Mouse (Mus musculus): ENCODE measurements around the gene Aif1l. TPM values are rescaled to one million over a fixed set of nuclear protein-coding genes. Genes with fewer than 3 reads are reported as not detected.

The Aif1l gene
- polyA plus RNA-seq, 1 experiment from 2014 or later, result 79.6 TPM

DNA sequence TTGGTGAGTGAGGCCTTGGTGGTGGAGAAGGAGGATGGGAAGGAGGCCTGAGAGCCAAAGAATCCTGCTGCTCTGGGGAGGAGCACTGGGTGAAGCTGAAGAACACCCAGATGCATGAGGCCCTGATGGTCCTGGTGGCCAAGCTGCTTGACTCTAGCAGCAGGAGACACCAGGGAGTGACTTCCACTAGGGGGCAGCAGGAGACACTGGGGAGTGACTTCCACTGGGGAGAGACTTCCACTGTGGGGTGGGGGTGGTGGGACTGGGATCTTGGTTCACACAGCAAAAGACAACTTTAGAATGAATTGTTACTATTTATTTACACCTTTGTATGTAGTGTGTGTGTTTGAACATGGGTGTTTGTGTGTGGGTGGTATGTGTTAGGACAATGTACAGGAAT, 15.2 kb downstream of the Aif1l start:
- Histone ChIP-seq H3K4me2 (ENCODE audit: low read depth, low read length, severe bottlenecking) (no peak overlapping the region), H3K4me3 (ENCODE audit: low read depth, low read length) (no peak overlapping the region), H3K27me3 (ENCODE audit: control insufficient read depth, insufficient read depth, low read length) (no peaks in the 10 kb centered on the region), H3K36me3 (ENCODE audit: control insufficient read depth, insufficient read depth, low read length) (no peaks in the 10 kb centered on the region; the same call in 1 of the 2 replicates), H3K4me1 (replicated peaks; ENCODE audit: control insufficient read depth, insufficient read depth, low read length) (peaks cover 1% of the 10 kb centered on the region; the same call in 1 of the 2 replicates), H3K9me3 (ENCODE audit: control insufficient read depth, low read length) (no peaks in the 10 kb centered on the region), H3K27ac (ENCODE audit: low read depth, low read length) (no peak overlapping the region), H3K9ac (ENCODE audit: low read length) (no peak overlapping the region)
- ATAC-seq (replicated peaks; ENCODE audit: low FRiP score) (no peak), DNase-seq (ENCODE audit: low spot score) (peak; percentile 71)

GRCm38 (mm10) chr2:31966801-31967200, 16.9 kb downstream of the Aif1l start:
- Histone ChIP-seq H3K27ac (ENCODE audit: low read depth, low read length) (no peak overlapping the region), H3K9me3 (ENCODE audit: control insufficient read depth, low read length) (no peaks in the 10 kb centered on the region), H3K4me2 (ENCODE audit: low read depth, low read length, severe bottlenecking) (no peak overlapping the region), H3K9ac (ENCODE audit: low read length) (no peak overlapping the region), H3K27me3 (ENCODE audit: control insufficient read depth, insufficient read depth, low read length) (no peaks in the 10 kb centered on the region), H3K36me3 (ENCODE audit: control insufficient read depth, insufficient read depth, low read length) (no peaks in the 10 kb centered on the region; the same call in 1 of the 2 replicates), H3K4me1 (replicated peaks; ENCODE audit: control insufficient read depth, insufficient read depth, low read length) (peaks cover 1% of the 10 kb centered on the region; the same call in 1 of the 2 replicates), H3K4me3 (ENCODE audit: low read depth, low read length) (no peak overlapping the region)
- WGBS, result 83% methylated on average over 8 of the region's 8 CpGs
- ATAC-seq (replicated peaks; ENCODE audit: low FRiP score) (no peak), DNase-seq (ENCODE audit: low spot score) (no peak)

- no peak overlapping the region for H3K27ac ChIP-seq (ENCODE audit: low read depth, low read length)
- H3K4me3 ChIP-seq (ENCODE audit: low read depth, low read length), result no peak overlapping the region
- no peak for DNase-seq (ENCODE audit: low spot score)
- H3K36me3 ChIP-seq (ENCODE audit: control insufficient read depth, insufficient read depth, low read length), result peaks cover 5% of the 10 kb centered on the region; the same call in 1 of the 2 replicates
- no peak overlapping the region for H3K4me2 ChIP-seq (ENCODE audit: low read depth, low read length, severe bottlenecking)
- WGBS, result 86% methylated on average over 4 of the region's 4 CpGs
- H3K9ac ChIP-seq (ENCODE audit: low read length), result no peak overlapping the region
- H3K27me3 ChIP-seq (ENCODE audit: control insufficient read depth, insufficient read depth, low read length), result no peaks in the 10 kb centered on the region
- H3K4me1 ChIP-seq (replicated peaks; ENCODE audit: control insufficient read depth, insufficient read depth, low read length), result peaks cover 7% of the 10 kb centered on the region; the same call in 1 of the 2 replicates
- ATAC-seq (replicated peaks; ENCODE audit: low FRiP score), result no peak
- H3K9me3 ChIP-seq (ENCODE audit: control insufficient read depth, low read length), result no peaks in the 10 kb centered on the region
Observed at GRCm38 (mm10) chr2:31972589-31972988, 22.6 kb downstream of the Aif1l start.

- DNase-seq (ENCODE audit: low spot score) (peak; percentile 100), ATAC-seq (replicated peaks; ENCODE audit: low FRiP score) (peak; percentile 99)
- Histone ChIP-seq H3K4me1 (replicated peaks; ENCODE audit: control insufficient read depth, insufficient read depth, low read length) (peaks cover 7% of the 10 kb centered on the region; the same call in 1 of the 2 replicates), H3K9ac (ENCODE audit: low read length) (peak within 1 kb of the TSS; percentile 92), H3K36me3 (ENCODE audit: control insufficient read depth, insufficient read depth, low read length) (peaks cover 7% of the 10 kb centered on the region; the same call in 1 of the 2 replicates), H3K27ac (ENCODE audit: low read depth, low read length) (peak within 1 kb of the TSS; percentile 74), H3K9me3 (ENCODE audit: control insufficient read depth, low read length) (no peaks in the 10 kb centered on the region), H3K4me2 (ENCODE audit: low read depth, low read length, severe bottlenecking) (peak within 1 kb of the TSS; percentile 88), H3K4me3 (ENCODE audit: low read depth, low read length) (peak within 1 kb of the TSS; percentile 83), H3K27me3 (ENCODE audit: control insufficient read depth, insufficient read depth, low read length) (no peaks in the 10 kb centered on the region)
- WGBS, result under 1% methylated on average over 60 of the region's 60 CpGs
Observed at GRCm38 (mm10) chr2:31974141-31974808, 24.3 kb downstream of the Aif1l start, which contains the start of gene Nup214. Gene Nup214 (plus strand): TSS chr2:31974436.

DNA sequence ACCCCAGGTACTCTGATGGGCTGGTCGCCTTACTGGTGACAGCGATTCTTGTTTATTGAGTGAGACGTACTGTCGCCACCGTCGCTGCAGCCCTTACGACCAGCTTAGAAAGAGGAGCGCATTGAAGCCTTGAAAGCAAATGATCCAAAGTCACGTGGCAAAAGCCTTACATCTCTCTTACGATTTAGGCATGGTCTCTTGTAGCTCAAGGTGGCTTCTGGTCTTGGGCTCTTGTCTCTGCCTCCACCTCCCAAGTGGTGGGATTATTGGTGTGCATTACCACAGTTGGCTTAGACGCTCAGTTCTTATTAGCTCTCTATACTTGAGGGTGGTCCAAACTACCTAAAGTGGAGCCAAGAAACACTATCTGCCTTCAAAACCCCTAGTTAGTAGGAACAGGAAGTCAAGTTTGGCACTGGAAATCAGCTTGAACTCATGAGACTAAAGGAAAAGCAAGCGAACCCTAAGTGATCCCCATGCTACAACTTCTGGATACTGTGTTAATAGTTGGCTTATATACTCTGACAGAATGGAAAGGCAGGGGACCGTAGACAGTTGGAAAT, 25.0 kb downstream of the Aif1l start:
- Histone ChIP-seq H3K9me3 (ENCODE audit: control insufficient read depth, low read length) (no peaks in the 10 kb centered on the region), H3K4me2 (ENCODE audit: low read depth, low read length, severe bottlenecking) (peak overlapping the region; percentile 88), H3K27ac (ENCODE audit: low read depth, low read length) (no peak overlapping the region), H3K27me3 (ENCODE audit: control insufficient read depth, insufficient read depth, low read length) (no peaks in the 10 kb centered on the region), H3K4me3 (ENCODE audit: low read depth, low read length) (peak overlapping the region; percentile 83), H3K4me1 (replicated peaks; ENCODE audit: control insufficient read depth, insufficient read depth, low read length) (peaks cover 7% of the 10 kb centered on the region; the same call in 1 of the 2 replicates), H3K36me3 (ENCODE audit: control insufficient read depth, insufficient read depth, low read length) (peaks cover 7% of the 10 kb centered on the region; the same call in 1 of the 2 replicates), H3K9ac (ENCODE audit: low read length) (peak overlapping the region; percentile 92)
- WGBS, result 11% methylated on average over 13 of the region's 13 CpGs
- DNase-seq (ENCODE audit: low spot score), result no peak
- ATAC-seq (replicated peaks; ENCODE audit: low FRiP score), result no peak

GRCm38 (mm10) chr2:31987774-31988173, 37.8 kb downstream of the Aif1l start:
- Histone ChIP-seq H3K4me3 (ENCODE audit: low read depth, low read length) (no peak overlapping the region), H3K4me2 (ENCODE audit: low read depth, low read length, severe bottlenecking) (no peak overlapping the region), H3K27me3 (ENCODE audit: control insufficient read depth, insufficient read depth, low read length) (no peaks in the 10 kb centered on the region), H3K9me3 (ENCODE audit: control insufficient read depth, low read length) (no peaks in the 10 kb centered on the region), H3K36me3 (ENCODE audit: control insufficient read depth, insufficient read depth, low read length) (peaks cover 32% of the 10 kb centered on the region), H3K4me1 (replicated peaks; ENCODE audit: control insufficient read depth, insufficient read depth, low read length) (no peaks in the 10 kb centered on the region), H3K9ac (ENCODE audit: low read length) (no peak overlapping the region), H3K27ac (ENCODE audit: low read depth, low read length) (no peak overlapping the region)
- ATAC-seq (replicated peaks; ENCODE audit: low FRiP score), result no peak
- WGBS, result 93% methylated on average over 1 of the region's 1 CpGs
- no peak for DNase-seq (ENCODE audit: low spot score)

- no peak overlapping the region for H3K4me3 ChIP-seq (ENCODE audit: low read depth, low read length)
- no peak for ATAC-seq (replicated peaks; ENCODE audit: low FRiP score)
- H3K9ac ChIP-seq (ENCODE audit: low read length), result no peak overlapping the region
- 96% methylated on average over 4 of the region's 4 CpGs for WGBS
- H3K27ac ChIP-seq (ENCODE audit: low read depth, low read length), result no peak overlapping the region
- H3K36me3 ChIP-seq (ENCODE audit: control insufficient read depth, insufficient read depth, low read length), result peaks cover 21% of the 10 kb centered on the region
- no peaks in the 10 kb centered on the region for H3K27me3 ChIP-seq (ENCODE audit: control insufficient read depth, insufficient read depth, low read length)
- H3K4me2 ChIP-seq (ENCODE audit: low read depth, low read length, severe bottlenecking), result no peak overlapping the region
- DNase-seq (ENCODE audit: low spot score), result no peak
- no peaks in the 10 kb centered on the region for H3K4me1 ChIP-seq (replicated peaks; ENCODE audit: control insufficient read depth, insufficient read depth, low read length)
- no peaks in the 10 kb centered on the region for H3K9me3 ChIP-seq (ENCODE audit: control insufficient read depth, low read length)
Observed at GRCm38 (mm10) chr2:31990961-31991360, 41.0 kb downstream of the Aif1l start.

GRCm38 (mm10) chr2:31994896-31995295, 45.0 kb downstream of the Aif1l start:
- H3K9me3 ChIP-seq (ENCODE audit: control insufficient read depth, low read length), result no peaks in the 10 kb centered on the region
- H3K4me1 ChIP-seq (replicated peaks; ENCODE audit: control insufficient read depth, insufficient read depth, low read length), result no peaks in the 10 kb centered on the region
- no peak overlapping the region for H3K27ac ChIP-seq (ENCODE audit: low read depth, low read length)
- H3K4me3 ChIP-seq (ENCODE audit: low read depth, low read length), result no peak overlapping the region
- DNase-seq (ENCODE audit: low spot score), result no peak
- H3K36me3 ChIP-seq (ENCODE audit: control insufficient read depth, insufficient read depth, low read length), result peaks cover 38% of the 10 kb centered on the region
- H3K9ac ChIP-seq (ENCODE audit: low read length), result no peak overlapping the region
- no peaks in the 10 kb centered on the region for H3K27me3 ChIP-seq (ENCODE audit: control insufficient read depth, insufficient read depth, low read length)
- WGBS, result 91% methylated on average over 9 of the region's 9 CpGs
- no peak overlapping the region for H3K4me2 ChIP-seq (ENCODE audit: low read depth, low read length, severe bottlenecking)
- ATAC-seq (replicated peaks; ENCODE audit: low FRiP score), result no peak

All from forebrain, embryonic 11.5 days (tissue).